Mouse (Mus musculus) adrenal gland, postnatal 10 days (tissue): ENCODE data around the gene Flvcr2. TPM values are rescaled to one million over a fixed set of nuclear protein-coding genes. Genes with fewer than 3 reads are reported as not detected.
A peak's percentile ranks its signal among the peaks of the same experiment; 100 is the strongest.

Experiments
- DNase-seq: peaks from one replicate; pipeline ENCODE4 v3.0.0; 2021; ENCODE audit warnings: mixed read lengths
- total RNA-seq, 2 experiments: library from RNA; stranded (reverse); gene quantifications; 2 replicates each; pipeline ENCODE4 v1.2.3; 2021

Gene Flvcr2
- total RNA-seq, 2 experiments from 2014 or later = 5.2 to 7.1 TPM

GRCm38 (mm10) chr12:85729945-85730290 is 16.4 kb upstream of the Flvcr2 start:
- DNase-seq = peak; percentile 79

GRCm38 (mm10) chr12:85736203-85736602 is 10.1 kb upstream of the Flvcr2 start:
- peak; percentile 52 for DNase-seq

DNA sequence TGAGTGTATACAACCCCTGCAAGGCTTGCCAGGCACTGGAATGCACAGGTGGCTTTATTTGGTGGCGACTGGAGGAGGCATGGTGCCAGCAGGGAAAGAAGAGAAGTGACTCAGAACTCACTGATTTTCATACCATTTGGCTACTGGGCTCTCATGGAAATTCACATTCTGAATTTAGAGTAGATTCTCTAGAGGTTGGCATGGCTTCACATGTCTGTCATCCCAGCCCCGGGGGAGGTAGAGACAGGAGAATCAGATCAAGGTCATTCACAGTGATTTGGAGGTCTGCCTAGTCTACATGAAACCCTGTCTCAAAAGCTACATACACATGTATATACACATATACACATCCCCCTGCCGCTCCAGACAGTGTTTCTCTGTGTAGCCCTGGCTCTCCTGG is 9.4 kb upstream of the Flvcr2 start:
- DNase-seq = no peak

- DNase-seq = no peak
Observed at GRCm38 (mm10) chr12:85746696-85747219, 419 bp downstream of the Flvcr2 start.

- no peak for DNase-seq
Observed at GRCm38 (mm10) chr12:85747343-85747742, 1.0 kb downstream of the Flvcr2 start.

DNA sequence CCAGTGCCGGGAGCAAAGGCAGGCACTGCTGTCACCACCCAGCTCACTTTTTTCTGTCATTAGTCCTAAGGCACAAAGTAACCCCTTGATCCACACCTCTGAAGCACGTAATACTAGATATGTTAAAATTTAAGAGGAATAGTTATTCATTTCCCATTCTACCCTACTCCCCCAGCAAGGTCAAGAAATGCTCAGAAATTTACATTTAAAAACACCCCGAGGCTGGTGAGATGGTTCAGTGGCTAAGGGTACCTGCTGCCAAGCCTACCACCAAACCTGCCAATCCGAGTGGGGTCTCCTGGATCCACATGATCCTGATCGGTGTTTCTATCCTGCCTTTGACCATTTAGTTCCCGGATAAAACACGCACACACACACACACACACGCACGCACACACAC is 3.5 kb downstream of the Flvcr2 start:
- DNase-seq = no peak

GRCm38 (mm10) chr12:85752116-85752515 is 5.8 kb downstream of the Flvcr2 start:
- DNase-seq = no peak

- DNase-seq = no peak
Observed at GRCm38 (mm10) chr12:85753223-85753622, 6.9 kb downstream of the Flvcr2 start.

GRCm38 (mm10) chr12:85754611-85755265 is 8.4 kb downstream of the Flvcr2 start:
- DNase-seq = no peak

DNA sequence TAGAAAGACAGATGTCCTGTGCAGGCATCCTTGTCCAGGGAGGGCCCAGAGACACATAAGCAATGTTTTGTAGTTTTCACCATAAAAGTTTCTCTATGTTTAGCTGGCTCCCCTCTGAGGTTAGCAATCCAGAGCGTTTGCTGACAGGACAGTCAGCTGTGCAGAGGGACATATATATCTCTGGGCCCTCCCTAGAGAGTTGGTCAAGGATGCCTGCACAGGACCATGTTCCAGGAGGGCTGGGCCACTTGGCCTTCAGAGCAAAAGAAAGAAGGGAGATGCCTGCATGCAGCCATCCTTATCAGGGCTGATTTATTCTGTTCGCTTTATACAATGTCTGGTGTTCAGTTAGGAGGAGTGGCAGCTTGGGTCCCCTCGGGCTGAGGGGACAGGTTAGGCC is 10.1 kb downstream of the Flvcr2 start:
- no peak for DNase-seq

- DNase-seq = no peak
Observed at GRCm38 (mm10) chr12:85757074-85757473, 10.7 kb downstream of the Flvcr2 start.

DNA sequence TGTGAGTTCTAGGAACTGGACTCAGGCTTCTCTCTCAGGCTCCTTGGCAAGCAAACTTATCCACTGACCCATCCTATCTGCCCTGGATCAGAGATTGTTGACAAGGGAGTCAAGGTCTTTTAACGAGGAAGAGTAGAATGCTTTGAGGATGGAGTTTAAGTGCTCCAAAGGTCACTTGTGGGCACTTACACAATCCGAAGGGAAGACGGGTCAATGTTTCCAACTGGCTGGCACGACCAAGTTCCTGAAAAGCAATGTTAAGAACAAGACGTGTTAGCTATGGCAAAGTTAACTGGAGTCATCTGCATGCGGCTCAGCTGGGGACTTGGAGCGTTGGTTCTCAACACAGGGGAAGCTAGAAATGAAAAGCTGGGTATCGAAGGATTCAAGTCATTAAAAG is 12.4 kb downstream of the Flvcr2 start:
- peak; percentile 53 for DNase-seq

GRCm38 (mm10) chr12:85761471-85761870 is 15.1 kb downstream of the Flvcr2 start:
- DNase-seq = no peak

- DNase-seq = no peak
Observed at GRCm38 (mm10) chr12:85764686-85765085, 18.3 kb downstream of the Flvcr2 start.

DNA sequence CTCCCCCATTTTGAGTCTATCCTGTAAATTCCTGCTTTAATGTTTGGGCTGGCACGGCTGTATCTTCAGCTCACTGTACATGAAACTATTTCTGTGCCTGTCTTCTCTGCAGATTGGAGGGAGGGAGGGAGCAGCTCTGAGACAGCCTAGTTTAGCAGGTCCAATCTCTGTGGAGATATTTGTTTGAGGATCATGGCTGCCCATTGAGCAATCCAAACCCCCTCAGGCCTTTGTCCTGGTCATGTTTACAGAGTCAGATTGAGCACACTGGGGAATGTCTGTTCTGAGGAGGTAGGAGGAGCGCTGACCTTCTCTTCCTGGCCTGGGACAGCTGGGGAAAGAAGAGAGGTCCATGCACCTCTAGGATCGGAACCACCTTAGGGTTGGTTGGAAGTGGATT is 19.9 kb downstream of the Flvcr2 start:
- no peak for DNase-seq

- no peak for DNase-seq
Observed at GRCm38 (mm10) chr12:85767750-85768149, 21.4 kb downstream of the Flvcr2 start.

DNA sequence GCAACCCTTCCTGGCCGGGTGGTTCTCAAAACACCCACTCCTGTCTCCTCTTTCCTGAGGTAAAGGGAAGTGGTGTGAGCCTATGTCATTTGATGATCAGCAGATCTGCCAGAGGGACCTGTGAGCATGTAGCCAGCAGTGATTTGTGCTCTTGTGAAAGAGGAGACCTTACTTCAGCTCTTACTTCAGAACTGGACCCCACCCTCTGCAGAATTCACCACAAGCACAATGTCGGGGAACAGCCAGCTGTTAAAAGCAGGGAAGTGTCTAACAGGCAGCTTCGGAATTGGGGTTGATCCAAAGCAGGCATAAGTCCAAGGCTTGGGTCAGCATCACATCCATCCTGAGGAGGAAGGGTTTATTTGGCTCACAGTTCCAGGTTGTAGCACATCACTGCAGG is 25.0 kb downstream of the Flvcr2 start:
- no peak for DNase-seq

GRCm38 (mm10) chr12:85778962-85779361 is 32.6 kb downstream of the Flvcr2 start:
- no peak for DNase-seq

GRCm38 (mm10) chr12:85779707-85780106 is 33.4 kb downstream of the Flvcr2 start:
- no peak for DNase-seq

DNA sequence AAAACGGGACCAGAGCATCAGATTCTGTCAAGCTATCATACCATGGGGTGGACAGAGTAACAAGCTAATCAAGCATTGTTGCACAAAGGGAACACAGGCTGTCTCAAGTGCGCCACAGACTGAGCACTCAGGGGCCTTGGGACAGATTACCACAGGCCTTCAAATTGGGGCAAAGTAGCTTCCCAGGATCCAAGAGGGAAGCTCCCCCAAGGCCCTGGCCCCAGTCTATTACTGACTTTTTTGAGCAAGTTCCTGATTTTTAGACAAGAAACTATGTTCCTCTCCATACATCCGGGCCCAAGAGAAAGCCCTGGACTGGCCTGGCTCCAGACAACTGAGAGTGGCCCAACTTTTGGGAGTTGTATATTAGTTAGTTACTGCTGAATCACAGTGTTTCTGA is 35.3 kb downstream of the Flvcr2 start:
- DNase-seq = no peak

GRCm38 (mm10) chr12:85784916-85785815 is 38.8 kb downstream of the Flvcr2 start:
- peak; percentile 24 for DNase-seq

DNA sequence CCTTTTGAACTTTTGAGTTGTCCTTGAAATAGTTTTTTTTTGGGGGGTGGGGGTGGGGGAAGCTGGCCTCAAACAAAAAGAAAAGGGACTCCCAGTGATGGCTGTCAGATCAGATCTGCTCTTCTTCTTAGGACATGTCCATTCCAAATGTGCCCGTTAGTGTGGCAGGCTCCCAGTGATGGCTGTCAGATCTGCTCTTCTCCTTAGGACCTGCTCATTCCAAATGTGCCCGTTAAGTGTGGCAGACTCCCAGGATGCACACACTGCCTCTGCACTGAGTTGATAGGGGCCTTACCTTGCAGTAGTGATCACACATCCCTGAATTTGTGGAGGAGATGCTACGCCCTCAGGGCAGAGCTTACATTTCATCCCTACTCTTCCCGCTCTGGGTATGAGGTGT is 45.8 kb downstream of the Flvcr2 start:
- DNase-seq = no peak

GRCm38 (mm10) chr12:85792821-85793346 is 46.5 kb downstream of the Flvcr2 start:
- no peak for DNase-seq
